Mouse (Mus musculus) forebrain, embryonic 13.5 days (tissue): ENCODE data around the gene Htr2c. TPM values are rescaled to one million over a fixed set of nuclear protein-coding genes. Genes with fewer than 3 reads are reported as not detected.

Source experiments
- ATAC-seq: fragments of 200-750 bp; cut with Nextera tagmentation; 2 replicates; pipeline ENCODE4 v1.8.0; 2017
- H3K27ac ChIP-seq: fragments of 300-500 bp; sonication (generic); 2 replicates; pipeline ENCODE4 v1.5.1; 2015; ENCODE audit warnings: inconsistent platforms, mild to moderate bottlenecking, moderate library complexity
- H3K27me3 ChIP-seq: fragments of 300-500 bp; sonication (generic); 2 replicates; pipeline ENCODE4 v1.6.1; 2015; ENCODE audit warnings: mild to moderate bottlenecking, inconsistent platforms
- H3K36me3 ChIP-seq: fragments of 300-500 bp; sonication (generic); 2 replicates; pipeline ENCODE4 v1.6.1; 2015; ENCODE audit warnings: mild to moderate bottlenecking, inconsistent platforms; ENCODE audit not compliant: poor library complexity, severe bottlenecking
- H3K4me1 ChIP-seq: fragments of 300-500 bp; sonication (generic); 2 replicates; pipeline ENCODE4 v1.6.1; 2015; ENCODE audit warnings: inconsistent platforms
- H3K4me2 ChIP-seq: fragments of 300-500 bp; sonication (generic); 2 replicates; pipeline ENCODE4 v1.6.1; 2015; ENCODE audit warnings: inconsistent platforms, mild to moderate bottlenecking, moderate library complexity
- H3K4me3 ChIP-seq: fragments of 300-500 bp; sonication (generic); 2 replicates; pipeline ENCODE4 v1.5.1; 2015; ENCODE audit warnings: mild to moderate bottlenecking, inconsistent platforms
- H3K9ac ChIP-seq: fragments of 300-500 bp; sonication (generic); 2 replicates; pipeline ENCODE4 v1.6.1; 2015; ENCODE audit warnings: mild to moderate bottlenecking, inconsistent platforms
- H3K9me3 ChIP-seq: fragments of 300-500 bp; sonication (generic); replicated peaks from 2 replicates; pipeline ENCODE4 v1.6.1; 2016; ENCODE audit warnings: inconsistent platforms
- WGBS: fragments of 180-500 bp; shearing (Covaris S2); methylation state at CpG from one replicate; pipeline ENCODE4 v1.1.7; 2015; 5-methylcytosine and 5-hydroxymethylcytosine counted together
- polyA plus RNA-seq: library from polyadenylated mRNA; unstranded; fragments of >200 nt; fragmentation: Nextera tagmentation; extraction: Ambion mirVana; gene quantifications from 2 replicates; pipeline ENCODE4 v1.2.1, GENCODE M21; 2015

Htr2c gene
- 3.6 and 6.1 TPM in 2 replicates for polyA plus RNA-seq

DNA sequence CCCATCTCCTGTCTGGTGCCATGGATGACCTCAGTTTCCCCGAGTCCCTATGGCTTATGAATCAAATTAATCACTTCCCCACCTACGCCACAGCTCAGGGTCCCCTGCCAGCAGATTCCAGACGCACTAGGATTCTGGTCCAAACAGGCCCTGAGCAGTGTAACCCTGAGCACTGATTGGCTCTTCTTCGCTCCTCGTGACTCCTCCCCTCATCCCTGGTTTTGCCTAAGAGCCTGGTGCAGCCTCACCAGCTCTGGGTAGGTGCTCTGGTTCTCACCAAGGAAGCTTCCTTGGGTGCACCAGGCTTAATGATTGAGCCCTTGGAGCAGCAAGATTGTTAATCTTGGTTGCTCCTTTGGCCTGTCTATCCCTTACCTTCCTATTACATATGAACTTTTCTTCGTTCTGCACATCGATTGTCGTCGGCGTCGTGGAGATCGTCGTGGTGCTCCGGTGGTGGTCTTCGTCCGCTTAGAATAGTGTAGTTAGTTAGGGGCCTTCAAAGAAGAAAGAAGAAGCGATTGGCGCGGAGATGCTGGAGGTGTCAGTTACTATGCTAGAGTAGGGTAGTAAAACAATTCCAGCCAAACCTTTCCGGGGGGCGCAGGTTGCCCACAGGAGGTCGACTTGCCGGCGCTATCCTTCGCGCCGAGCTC, at the start of gene Htr2c:
Gene Htr2c, plus strand, starts transcription at position 256 of the 656 bp plus-strand sequence.
- H3K9me3 ChIP-seq, result no peaks in the 10 kb centered on the region
- peak within 1 kb of the TSS; percentile 42 for H3K4me3 ChIP-seq
- no peak within 1 kb of the TSS for H3K27ac ChIP-seq
- H3K9ac ChIP-seq, result peak within 1 kb of the TSS; percentile 57
- peaks cover 25% of the 10 kb centered on the region for H3K27me3 ChIP-seq
- peak within 1 kb of the TSS; percentile 69 for H3K4me2 ChIP-seq
- WGBS, result 15% methylated on average over 20 of the region's 27 CpGs
- ATAC-seq, result peak; percentile 86
- no peaks in the 10 kb centered on the region for H3K36me3 ChIP-seq
- H3K4me1 ChIP-seq, result no peaks in the 10 kb centered on the region

DNA sequence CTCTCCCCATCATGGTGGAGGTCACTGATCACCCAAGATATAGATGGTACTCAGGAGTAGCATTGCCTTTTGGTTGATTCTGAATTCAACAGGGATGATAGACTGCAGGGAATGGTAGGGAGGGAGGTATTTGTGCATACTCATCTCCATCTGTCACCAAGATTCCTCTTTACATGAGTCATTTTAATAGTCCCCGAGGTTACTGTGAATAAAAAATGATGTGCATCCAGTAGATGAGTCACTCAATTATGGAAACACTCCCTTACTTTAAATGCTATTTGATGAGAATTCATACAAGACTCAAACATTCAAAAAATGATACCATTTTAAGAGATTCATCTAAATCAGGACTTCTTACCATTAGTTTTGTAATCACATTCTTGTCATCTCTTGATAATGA, 34.1 kb upstream of the Htr2c start:
- no peak for ATAC-seq
- WGBS, result 63% methylated on average over 1 of the region's 1 CpGs
- no peaks in the 10 kb centered on the region for H3K27me3 ChIP-seq

GRCm38 (mm10) chrX:146936332-146936731, 26.0 kb upstream of the Htr2c start:
- Histone ChIP-seq H3K36me3 (no peaks in the 10 kb centered on the region), H3K9me3 (no peaks in the 10 kb centered on the region), H3K4me3 (no peak overlapping the region), H3K9ac (no peak overlapping the region), H3K4me1 (no peaks in the 10 kb centered on the region), H3K27ac (no peak overlapping the region), H3K4me2 (no peak overlapping the region), H3K27me3 (no peaks in the 10 kb centered on the region)
- ATAC-seq, result no peak

More for the DNA sequence above, 34.1 kb upstream of the Htr2c start:
- Histone ChIP-seq H3K36me3 (no peaks in the 10 kb centered on the region), H3K9ac (no peak overlapping the region), H3K4me2 (no peak overlapping the region), H3K9me3 (no peaks in the 10 kb centered on the region), H3K27ac (no peak overlapping the region), H3K4me3 (no peak overlapping the region), H3K4me1 (no peaks in the 10 kb centered on the region)

GRCm38 (mm10) chrX:146946216-146946886, 16.0 kb upstream of the Htr2c start:
- no peak for ATAC-seq
- Histone ChIP-seq H3K27me3 (no peaks in the 10 kb centered on the region), H3K4me2 (no peak overlapping the region), H3K4me3 (no peak overlapping the region), H3K9me3 (no peaks in the 10 kb centered on the region), H3K36me3 (no peaks in the 10 kb centered on the region), H3K9ac (no peak overlapping the region), H3K27ac (no peak overlapping the region), H3K4me1 (no peaks in the 10 kb centered on the region)
- WGBS, result 86% methylated on average over 2 of the region's 2 CpGs

DNA sequence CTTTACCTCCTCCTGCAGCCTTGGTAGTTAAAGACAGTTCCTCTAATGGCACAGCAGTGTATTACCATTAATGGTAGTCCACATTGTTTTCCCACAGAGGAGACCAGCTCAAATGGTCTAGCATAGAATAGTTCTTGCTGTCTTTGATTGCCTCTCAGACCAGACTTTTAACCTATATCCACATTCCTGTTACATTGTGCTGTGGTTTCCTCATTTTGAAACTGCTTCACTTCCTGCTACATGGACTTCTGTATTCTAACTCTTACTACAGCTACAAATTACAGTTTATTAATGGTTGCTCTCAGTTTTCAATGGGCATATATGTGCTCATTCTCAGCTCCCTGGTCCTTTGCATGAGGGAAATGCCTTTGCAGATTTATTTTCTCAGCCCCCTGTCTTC, 15.3 kb upstream of the Htr2c start:
- H3K27ac ChIP-seq, result no peak overlapping the region
- no peak for ATAC-seq
- no peaks in the 10 kb centered on the region for H3K27me3 ChIP-seq
- H3K9me3 ChIP-seq, result no peaks in the 10 kb centered on the region
- no peak overlapping the region for H3K4me3 ChIP-seq
- H3K36me3 ChIP-seq, result no peaks in the 10 kb centered on the region
- H3K4me1 ChIP-seq, result no peaks in the 10 kb centered on the region
- no peak overlapping the region for H3K9ac ChIP-seq
- no peak overlapping the region for H3K4me2 ChIP-seq

DNA sequence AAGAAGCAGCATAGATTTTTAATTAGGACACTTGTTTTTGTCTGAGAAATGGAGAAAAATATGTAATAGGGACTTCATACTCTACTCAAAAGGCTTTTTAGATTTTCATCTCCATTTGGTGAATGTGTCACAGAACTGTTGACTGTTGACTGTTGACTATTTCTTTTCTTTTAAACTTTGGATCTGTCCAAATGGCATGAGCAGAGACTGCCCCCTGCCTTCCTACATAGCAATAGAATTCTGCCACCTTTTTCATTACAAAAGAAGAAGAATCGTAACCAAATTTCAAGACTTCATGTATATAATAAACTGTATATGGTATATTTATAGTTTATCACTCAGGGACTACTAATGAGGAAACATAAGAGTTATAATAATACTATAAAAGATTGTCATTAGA, 3.7 kb upstream of the Htr2c start:
- Histone ChIP-seq H3K4me1 (no peaks in the 10 kb centered on the region), H3K9ac (no peak overlapping the region), H3K36me3 (no peaks in the 10 kb centered on the region), H3K27ac (no peak overlapping the region), H3K4me2 (no peak overlapping the region), H3K4me3 (no peak overlapping the region), H3K27me3 (peaks cover 25% of the 10 kb centered on the region), H3K9me3 (no peaks in the 10 kb centered on the region)
- ATAC-seq, result no peak
- WGBS, result 73% methylated on average over 1 of the region's 1 CpGs

DNA sequence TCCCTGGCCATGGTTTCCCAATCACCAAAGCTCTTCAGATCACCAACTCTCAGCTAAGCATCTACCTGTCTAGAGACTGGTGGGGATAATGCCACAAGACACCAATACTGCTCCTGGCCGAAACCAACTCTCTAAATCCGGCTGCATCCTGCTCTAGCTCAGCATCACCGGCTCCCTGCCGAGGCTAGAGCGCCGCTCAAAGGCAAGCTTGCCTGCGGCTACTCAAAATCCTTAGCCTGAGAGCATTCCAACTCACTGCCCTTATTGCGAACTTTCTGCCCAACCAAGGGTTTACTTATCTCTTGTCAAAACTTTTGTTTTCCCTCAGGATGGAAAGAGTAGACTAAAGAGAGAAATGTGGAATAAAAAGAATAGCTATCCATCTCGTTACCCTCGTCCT, 2.4 kb upstream of the Htr2c start:
- H3K36me3 ChIP-seq, result no peaks in the 10 kb centered on the region
- H3K4me2 ChIP-seq, result no peak overlapping the region
- WGBS, result 19% methylated on average over 10 of the region's 10 CpGs
- H3K27me3 ChIP-seq, result peaks cover 25% of the 10 kb centered on the region
- H3K4me3 ChIP-seq, result no peak overlapping the region
- no peaks in the 10 kb centered on the region for H3K9me3 ChIP-seq
- H3K27ac ChIP-seq, result no peak overlapping the region
- no peak for ATAC-seq
- H3K4me1 ChIP-seq, result no peaks in the 10 kb centered on the region
- no peak overlapping the region for H3K9ac ChIP-seq

- 19% methylated on average over 34 of the region's 37 CpGs for WGBS
- peak; percentile 72 for ATAC-seq
- H3K27me3 ChIP-seq, result peaks cover 25% of the 10 kb centered on the region
- no peaks in the 10 kb centered on the region for H3K4me1 ChIP-seq
- no peak overlapping the region for H3K27ac ChIP-seq
- H3K36me3 ChIP-seq, result no peaks in the 10 kb centered on the region
- H3K9ac ChIP-seq, result peak overlapping the region; percentile 57
- H3K4me2 ChIP-seq, result peak overlapping the region; percentile 69
- H3K9me3 ChIP-seq, result no peaks in the 10 kb centered on the region
- peak overlapping the region; percentile 42 for H3K4me3 ChIP-seq
Observed at GRCm38 (mm10) chrX:146962914-146963547, 718 bp downstream of the Htr2c start.

DNA sequence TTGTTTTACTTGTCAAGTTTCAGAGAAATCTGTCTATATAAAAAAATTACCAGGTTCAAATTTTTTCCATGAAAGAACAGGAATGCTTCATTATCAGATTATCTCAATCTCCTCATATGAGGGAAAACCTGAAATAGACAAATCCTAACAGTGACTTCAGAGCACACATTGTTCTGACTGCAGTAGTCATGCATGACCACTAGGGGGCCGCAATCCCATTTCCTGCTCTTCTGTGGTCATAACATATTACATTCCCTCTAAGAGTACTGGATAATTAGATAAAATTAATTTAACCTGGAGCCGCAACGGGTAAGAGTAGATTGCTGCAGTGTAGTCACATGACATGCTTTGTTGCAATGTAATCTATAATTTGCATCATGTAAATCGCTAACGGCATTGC, 17.6 kb downstream of the Htr2c start:
- Histone ChIP-seq H3K27me3 (no peaks in the 10 kb centered on the region), H3K9ac (no peak overlapping the region), H3K9me3 (no peaks in the 10 kb centered on the region), H3K36me3 (no peaks in the 10 kb centered on the region), H3K4me1 (no peaks in the 10 kb centered on the region), H3K4me2 (no peak overlapping the region), H3K4me3 (no peak overlapping the region), H3K27ac (no peak overlapping the region)
- 63% methylated on average over 5 of the region's 5 CpGs for WGBS
- no peak for ATAC-seq

DNA sequence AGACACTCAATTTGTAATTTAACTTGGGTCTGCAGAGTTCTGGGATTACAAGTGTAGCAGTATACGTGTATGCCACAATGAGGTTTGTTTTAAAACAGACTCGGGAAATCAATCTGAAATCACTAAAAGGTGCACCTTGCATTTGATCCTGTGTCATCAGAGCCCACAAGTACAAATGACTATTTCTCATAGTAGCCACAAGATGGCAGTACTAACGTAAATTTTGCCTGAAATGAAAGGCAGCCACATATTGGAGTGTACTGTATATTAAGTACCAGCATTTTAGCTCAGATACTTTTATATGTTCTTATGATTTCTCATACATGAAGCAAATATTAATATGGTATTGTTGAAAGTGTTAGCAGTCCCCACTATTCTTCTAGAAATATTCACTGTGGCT, 93.4 kb downstream of the Htr2c start:
- 0 out of 2 replicates have a peak, but pooled peaks have one; percentile 24 for ATAC-seq
- Histone ChIP-seq H3K9me3 (no peaks in the 10 kb centered on the region), H3K9ac (no peak overlapping the region), H3K4me2 (no peak overlapping the region), H3K27me3 (no peaks in the 10 kb centered on the region), H3K4me1 (no peaks in the 10 kb centered on the region), H3K4me3 (no peak overlapping the region), H3K36me3 (no peaks in the 10 kb centered on the region), H3K27ac (no peak overlapping the region)
- WGBS, result 24% methylated on average over 3 of the region's 3 CpGs

- no peaks in the 10 kb centered on the region for H3K4me1 ChIP-seq
- H3K9me3 ChIP-seq, result no peaks in the 10 kb centered on the region
- H3K9ac ChIP-seq, result no peak overlapping the region
- H3K4me2 ChIP-seq, result no peak overlapping the region
- H3K36me3 ChIP-seq, result no peaks in the 10 kb centered on the region
- no peaks in the 10 kb centered on the region for H3K27me3 ChIP-seq
- no peak for ATAC-seq
- H3K4me3 ChIP-seq, result no peak overlapping the region
- no peak overlapping the region for H3K27ac ChIP-seq
Observed at GRCm38 (mm10) chrX:147071622-147072021, 109.3 kb downstream of the Htr2c start.

GRCm38 (mm10) chrX:147119155-147119554, 156.8 kb downstream of the Htr2c start:
- no peak for ATAC-seq
- Histone ChIP-seq H3K27me3 (no peaks in the 10 kb centered on the region), H3K27ac (no peak overlapping the region), H3K4me2 (no peak overlapping the region), H3K4me3 (no peak overlapping the region), H3K4me1 (no peaks in the 10 kb centered on the region), H3K36me3 (no peaks in the 10 kb centered on the region), H3K9me3 (no peaks in the 10 kb centered on the region), H3K9ac (no peak overlapping the region)
- 43% methylated on average over 1 of the region's 1 CpGs for WGBS
